Mouse (Mus musculus) cortical plate, adult 2 months (tissue): ENCODE measurements around the gene Cdk17. TPM values are rescaled to one million over a fixed set of nuclear protein-coding genes. Genes with fewer than 3 reads are reported as not detected.
A peak's percentile ranks its signal among the peaks of the same experiment; 100 is the strongest.

ENCODE experiments used
- H3K27ac ChIP-seq: fragments of 200-500 bp; 2 replicates; pipeline ENCODE4 v1.5.1; 2012; ENCODE audit warnings: low read length, control low read depth, inconsistent platforms; ENCODE audit not compliant: insufficient read depth
- H3K4me1 ChIP-seq: fragments of 200-500 bp; 2 replicates; pipeline ENCODE4 v1.6.1; 2011; ENCODE audit warnings: low read length; ENCODE audit not compliant: control insufficient read depth, insufficient read depth
- H3K4me3 ChIP-seq: fragments of 200-500 bp; 2 replicates; pipeline ENCODE4 v1.5.1; 2011; ENCODE audit warnings: mild to moderate bottlenecking, low read length, control low read depth; ENCODE audit not compliant: insufficient read depth
- CTCF ChIP-seq: fragments of 200-500 bp; IDR thresholded peaks from 2 replicates; pipeline ENCODE4 v1.5.1; 2011; ENCODE audit warnings: mild to moderate bottlenecking, control low read depth, low read length; ENCODE audit not compliant: insufficient read depth; ENCODE audit errors: extremely low read depth
- POLR2A ChIP-seq: fragments of 200-500 bp; IDR thresholded peaks from 2 replicates; pipeline ENCODE4 v1.6.1; 2011; ENCODE audit warnings: mild to moderate bottlenecking, low read length, control low read depth; ENCODE audit not compliant: insufficient read depth; ENCODE audit errors: extremely low read depth
- polyA plus RNA-seq: library from polyadenylated mRNA; depleted of rRNA; stranded (reverse); fragments of >200 nt; gene quantifications from 2 replicates; pipeline ENCODE4 v1.2.3, GENCODE M21; 2012

Cdk17 gene
- polyA plus RNA-seq, 1 experiment, result 142 TPM

DNA sequence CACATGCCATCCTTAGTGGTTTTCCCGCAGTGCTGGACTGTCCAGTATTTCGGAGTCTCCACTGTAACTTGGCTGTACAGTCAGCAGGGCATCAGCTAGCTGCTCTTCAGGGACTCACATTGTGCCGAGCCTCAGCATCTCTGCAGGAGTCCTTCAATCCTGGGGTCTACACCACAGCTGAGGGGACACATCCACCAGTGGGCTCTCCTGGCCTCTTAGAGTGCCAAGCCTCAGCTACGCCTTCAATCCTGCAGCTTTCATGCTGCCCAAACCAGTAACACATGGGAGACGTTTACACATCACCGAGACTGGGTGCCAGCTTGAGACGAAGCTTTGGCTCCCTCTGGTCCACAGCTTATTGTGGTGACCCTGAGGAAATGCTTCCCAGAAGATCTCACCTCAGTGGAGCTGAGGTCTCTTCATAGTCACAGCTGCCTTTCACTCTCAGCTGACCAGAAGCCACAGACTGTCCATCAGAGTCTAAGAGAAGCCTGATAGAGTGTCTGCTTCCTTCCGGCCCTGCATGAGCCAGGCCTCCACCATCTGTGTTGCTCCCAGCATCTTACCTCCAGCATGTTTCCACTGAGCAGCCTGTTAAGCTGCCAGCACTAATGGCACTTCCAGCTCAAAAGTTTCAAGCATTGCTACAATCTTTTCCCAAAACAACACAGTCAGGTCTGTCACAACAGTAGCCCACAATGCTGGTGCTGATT is 54.5 kb downstream of the Cdk17 start:
- H3K27ac ChIP-seq, result no peak overlapping the region
- peaks cover 7% of the 10 kb centered on the region for H3K4me1 ChIP-seq
- TF ChIP-seq POLR2A (no peak), CTCF (no peak)

DNA sequence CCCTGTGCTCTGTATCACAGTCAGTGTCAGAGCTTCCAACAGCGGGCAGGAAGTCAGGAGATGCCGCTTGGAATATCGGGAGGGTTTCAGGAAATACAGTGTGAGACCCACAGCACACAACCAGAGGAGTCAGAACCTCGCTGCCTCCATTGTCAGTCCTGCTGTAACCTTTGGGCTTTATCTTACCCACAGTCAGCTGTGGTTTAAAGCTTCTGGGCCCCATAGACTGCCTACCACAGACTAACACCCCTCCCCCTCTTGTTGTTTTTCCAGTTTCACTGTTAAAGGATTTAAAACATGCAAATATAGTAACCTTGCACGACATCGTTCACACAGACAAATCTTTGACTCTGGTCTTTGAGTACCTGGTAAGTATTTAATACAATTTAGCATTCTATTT is 65.1 kb downstream of the Cdk17 start:
- H3K4me3 ChIP-seq, result no peak overlapping the region
- H3K27ac ChIP-seq, result no peak overlapping the region
- TF ChIP-seq POLR2A (no peak), CTCF (no peak)
- H3K4me1 ChIP-seq, result peaks cover 9% of the 10 kb centered on the region; the same call in 1 of the 2 replicates

More for the DNA sequence above, 54.5 kb downstream of the Cdk17 start:
- no peak overlapping the region for H3K4me3 ChIP-seq

DNA sequence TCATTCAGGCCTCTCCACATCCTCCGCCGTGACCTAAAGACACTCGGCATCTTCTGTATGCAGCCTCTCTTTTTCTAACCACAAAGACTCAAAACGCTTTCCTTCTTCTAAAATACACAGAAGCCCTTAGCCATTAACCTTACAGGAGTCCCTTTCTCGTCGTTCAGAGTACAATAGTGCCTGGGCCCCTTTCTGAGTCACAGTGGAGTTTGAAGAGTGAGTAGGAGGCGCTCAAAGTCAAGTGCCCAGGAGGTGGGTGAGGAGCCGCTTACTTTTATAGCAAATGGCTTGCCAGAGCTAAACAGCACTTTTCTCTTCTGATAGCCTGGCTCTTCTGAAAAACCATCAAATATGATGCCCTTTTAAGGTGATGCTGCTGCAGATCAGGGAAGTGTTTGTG is 67.2 kb downstream of the Cdk17 start:
- H3K4me1 ChIP-seq, result peaks cover 11% of the 10 kb centered on the region; the same call in 1 of the 2 replicates
- no peak overlapping the region for H3K27ac ChIP-seq
- no peak overlapping the region for H3K4me3 ChIP-seq
- no peak for TF ChIP-seq CTCF
- TF ChIP-seq POLR2A, result no peak

DNA sequence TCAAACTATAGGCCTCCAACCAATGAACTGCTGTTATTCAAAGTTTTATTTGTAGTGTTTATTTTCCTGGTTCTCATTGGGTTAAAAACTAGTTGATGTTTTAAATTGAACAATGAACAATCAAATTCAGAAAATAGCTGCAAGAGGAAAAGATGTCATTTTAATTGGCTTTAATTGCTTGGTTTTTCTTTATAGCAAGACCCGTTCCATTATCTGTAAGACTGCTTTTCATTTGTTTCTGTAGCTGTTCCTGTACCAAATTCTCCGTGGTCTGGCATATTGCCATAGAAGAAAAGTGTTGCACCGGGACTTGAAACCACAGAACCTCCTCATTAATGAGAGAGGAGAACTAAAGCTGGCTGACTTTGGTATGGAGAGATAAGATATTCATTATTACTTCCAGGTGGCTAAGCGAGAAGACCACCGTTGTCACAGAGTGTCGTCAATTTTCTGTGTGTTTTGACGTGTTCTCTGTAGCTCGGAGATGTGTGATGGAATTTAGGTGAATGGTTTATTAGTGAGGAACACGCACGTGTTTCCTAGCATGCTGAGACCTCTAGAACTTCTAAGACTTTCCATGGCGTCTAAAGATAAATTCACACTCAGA is 67.8 kb downstream of the Cdk17 start:
- H3K4me1 ChIP-seq, result peaks cover 11% of the 10 kb centered on the region; the same call in 1 of the 2 replicates
- H3K4me3 ChIP-seq, result no peak overlapping the region
- H3K27ac ChIP-seq, result 0 out of 2 replicates have a peak overlapping the region, but pooled peaks have one; percentile 13
- TF ChIP-seq CTCF, result no peak
- no peak for TF ChIP-seq POLR2A

DNA sequence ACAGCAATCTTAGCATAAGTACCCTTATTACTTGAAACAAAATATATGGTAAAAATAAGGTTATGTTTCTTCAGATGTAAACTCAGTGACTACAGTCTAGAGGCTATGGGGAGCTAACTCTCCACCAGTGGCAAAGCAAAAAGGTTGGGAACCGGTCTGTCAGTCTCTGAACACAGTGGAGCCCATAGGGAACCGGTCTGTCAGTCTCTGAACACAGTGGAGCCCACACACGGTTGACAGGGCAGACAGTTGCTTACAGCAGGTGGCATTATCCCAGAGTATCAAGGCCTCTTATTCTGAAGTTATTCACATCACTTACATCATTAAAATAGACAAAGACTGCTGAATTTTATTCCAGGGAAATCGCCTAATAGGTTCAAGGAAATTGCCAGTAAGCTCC is 70.8 kb downstream of the Cdk17 start:
- TF ChIP-seq CTCF, result no peak
- TF ChIP-seq POLR2A, result no peak
- no peak overlapping the region for H3K4me3 ChIP-seq
- peaks cover 11% of the 10 kb centered on the region; the same call in 1 of the 2 replicates for H3K4me1 ChIP-seq
- H3K27ac ChIP-seq, result no peak overlapping the region

DNA sequence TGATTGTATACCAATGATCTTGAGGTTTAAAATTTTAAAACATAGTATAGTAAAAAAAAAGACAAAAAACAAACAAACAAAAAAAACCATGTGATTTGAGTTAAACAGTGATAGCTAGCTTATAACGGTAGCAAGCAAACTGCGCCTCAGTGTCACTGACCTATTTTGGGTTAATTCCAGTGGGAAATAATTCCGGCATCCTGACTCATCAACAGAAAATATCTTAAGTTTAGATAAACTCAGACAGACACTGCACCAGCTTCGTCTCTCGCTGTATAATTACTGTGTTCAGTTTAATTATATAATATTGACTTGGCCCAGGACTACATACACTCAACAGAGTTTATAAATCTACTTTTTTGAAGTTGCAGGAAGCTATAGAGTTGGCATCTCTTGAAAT is 71.2 kb downstream of the Cdk17 start:
- H3K4me3 ChIP-seq, result no peak overlapping the region
- no peak overlapping the region for H3K27ac ChIP-seq
- H3K4me1 ChIP-seq, result peaks cover 10% of the 10 kb centered on the region; the same call in 1 of the 2 replicates
- TF ChIP-seq POLR2A, result no peak
- no peak for TF ChIP-seq CTCF

DNA sequence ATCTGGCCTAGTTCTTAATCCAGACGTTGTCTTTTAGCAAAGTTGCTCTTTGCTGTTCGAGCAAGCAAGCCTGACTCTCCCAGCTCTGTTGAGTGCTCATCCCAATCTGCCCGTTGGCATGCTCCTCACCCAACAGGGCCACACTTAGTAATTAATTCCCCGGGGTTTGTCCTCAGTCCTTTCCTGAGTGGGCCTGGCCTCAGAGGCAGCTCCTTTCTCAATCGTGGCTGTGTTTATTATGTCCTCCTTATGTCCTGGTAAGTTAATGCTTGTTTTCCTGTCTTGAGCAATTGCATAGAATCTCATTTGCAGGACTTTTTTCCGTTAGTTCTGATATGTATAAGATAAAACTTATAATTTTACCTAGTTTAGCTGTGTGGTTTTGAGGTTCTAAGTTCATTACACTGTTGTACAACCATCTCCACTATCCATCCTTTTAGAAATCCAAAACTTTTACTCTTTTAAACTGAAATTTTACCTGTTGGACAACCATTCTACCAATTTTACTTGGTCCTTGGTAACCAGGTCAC is 73.1 kb downstream of the Cdk17 start:
- H3K27ac ChIP-seq, result no peak overlapping the region
- H3K4me1 ChIP-seq, result peaks cover 7% of the 10 kb centered on the region; the same call in 1 of the 2 replicates
- TF ChIP-seq POLR2A, result no peak
- no peak for TF ChIP-seq CTCF
- H3K4me3 ChIP-seq, result no peak overlapping the region

DNA sequence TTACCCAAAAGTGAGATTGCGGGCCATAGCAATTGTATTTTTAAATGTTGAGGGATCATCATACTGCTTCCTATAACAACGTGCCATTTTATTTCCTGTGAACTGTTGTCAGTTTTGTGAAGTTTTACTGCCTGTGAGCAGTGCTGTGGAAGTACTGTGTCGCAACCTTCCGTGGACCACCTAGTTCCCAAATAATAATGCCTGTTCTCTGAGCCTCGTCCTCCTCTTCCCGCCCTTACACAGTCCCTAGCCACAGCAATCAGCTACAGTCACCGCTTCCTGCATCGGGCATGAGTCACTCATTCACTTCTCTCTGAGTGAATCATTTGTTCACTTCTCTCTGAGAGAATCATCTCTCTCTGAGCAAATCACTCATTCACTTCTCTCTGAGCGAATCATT is 74.0 kb downstream of the Cdk17 start:
- TF ChIP-seq POLR2A (no peak), CTCF (no peak)
- H3K4me3 ChIP-seq, result no peak overlapping the region
- H3K4me1 ChIP-seq, result peaks cover 3% of the 10 kb centered on the region; the same call in 1 of the 2 replicates
- no peak overlapping the region for H3K27ac ChIP-seq

DNA sequence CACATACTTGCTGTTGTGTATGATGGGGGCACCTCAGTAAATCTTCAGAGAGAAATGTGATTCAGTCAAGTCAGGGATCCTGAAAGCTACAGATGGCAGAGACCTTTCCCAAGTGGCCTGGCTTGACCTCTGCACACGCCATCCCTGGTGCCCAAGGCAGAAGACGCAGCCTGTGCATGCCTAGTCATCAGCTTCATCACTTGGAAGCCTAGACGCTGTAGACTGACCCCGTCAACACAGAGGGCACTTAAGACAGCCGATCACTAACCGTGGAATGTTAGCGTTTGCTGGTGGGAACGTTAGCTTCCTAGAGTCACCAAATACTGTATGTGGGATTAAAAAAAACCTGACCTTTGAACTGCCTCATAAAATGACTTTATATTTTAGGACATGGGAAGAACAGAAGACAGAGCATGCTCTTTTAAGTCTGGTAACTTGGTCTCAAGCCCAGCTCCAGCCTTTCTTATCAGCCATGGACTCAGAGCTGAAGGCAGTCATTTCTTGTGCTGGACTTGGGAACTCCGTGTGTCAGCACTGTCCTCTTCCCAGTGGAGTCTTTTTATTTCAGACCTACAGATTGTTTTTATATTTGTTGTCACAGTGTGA is 78.6 kb downstream of the Cdk17 start:
- H3K27ac ChIP-seq, result no peak overlapping the region
- TF ChIP-seq POLR2A (no peak), CTCF (no peak)
- no peak overlapping the region for H3K4me3 ChIP-seq
- H3K4me1 ChIP-seq, result no peaks in the 10 kb centered on the region; the same call in 1 of the 2 replicates

DNA sequence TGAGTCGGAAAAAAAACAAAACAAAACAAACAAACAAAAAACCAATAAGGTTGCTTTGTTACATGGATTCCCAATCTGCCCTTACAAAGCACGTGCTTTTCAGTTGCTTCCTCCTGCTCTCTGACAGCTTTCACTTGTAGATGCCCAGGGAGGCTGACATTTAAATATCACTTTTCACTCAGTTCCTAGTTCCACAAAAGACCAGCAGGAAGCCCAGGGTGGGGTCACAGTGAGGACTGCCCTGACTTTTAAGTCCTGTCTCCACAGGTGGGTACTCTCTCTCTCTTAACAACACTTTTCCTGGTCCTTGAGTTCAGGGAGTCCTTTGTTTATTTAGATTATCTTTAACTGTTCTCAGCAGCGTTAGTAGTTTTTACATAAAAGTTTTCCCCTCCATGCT is 81.5 kb downstream of the Cdk17 start:
- Histone ChIP-seq H3K27ac (no peak overlapping the region), H3K4me3 (no peak overlapping the region), H3K4me1 (no peaks in the 10 kb centered on the region; the same call in 1 of the 2 replicates)
- TF ChIP-seq CTCF, result no peak
- TF ChIP-seq POLR2A, result no peak
